Mouse (Mus musculus) megakaryocyte progenitor cell, adult 5-6 weeks (primary cell): ENCODE data around the gene Wrap73. TPM values are rescaled to one million over a fixed set of nuclear protein-coding genes. Genes with fewer than 3 reads are reported as not detected.

Experiments
- ATAC-seq: replicated peaks from 2 replicates; pipeline ENCODE4 v1.8.0; 2016; ENCODE audit warnings: mild to moderate bottlenecking, moderate TSS enrichment, inconsistent platforms; ENCODE audit not compliant: poor library complexity
- total RNA-seq, 2 experiments: library from RNA; stranded (forward) in 1 of 2; stranded (reverse) in 1 of 2; fragments of 157-497, 149-512 nt in 1 of 2; fragments of 200-1000 nt in 1 of 2; gene quantifications; 2 replicates each; pipeline versions ENCODE4 v1.2.3 to v1.2.4; 2015 to 2017

The Wrap73 gene
- total RNA-seq (2015) (9.9 and 11.9 TPM in 2 replicates), total RNA-seq (2017) (9.1 and 13.0 TPM in 2 replicates)

- ATAC-seq = peak; percentile 97
Measured at GRCm38 (mm10) chr4:154142211-154143040, at the start of gene Wrap73. Gene Wrap73 (plus strand): TSS chr4:154142372.

GRCm38 (mm10) chr4:154093210-154093609 is 49.0 kb upstream of the Wrap73 start:
- peak; percentile 83 for ATAC-seq

GRCm38 (mm10) chr4:154096111-154096510 is 46.1 kb upstream of the Wrap73 start:
- no peak for ATAC-seq

GRCm38 (mm10) chr4:154099361-154099760 is 42.8 kb upstream of the Wrap73 start:
- ATAC-seq = no peak

- no peak for ATAC-seq
Measured at GRCm38 (mm10) chr4:154103386-154103785, 38.8 kb upstream of the Wrap73 start.

- no peak for ATAC-seq
Measured at GRCm38 (mm10) chr4:154103912-154104311, 38.3 kb upstream of the Wrap73 start.

GRCm38 (mm10) chr4:154105381-154106001 is 36.7 kb upstream of the Wrap73 start:
- ATAC-seq = peak; percentile 87

GRCm38 (mm10) chr4:154106497-154107061 is 35.6 kb upstream of the Wrap73 start:
- ATAC-seq = no peak

- no peak for ATAC-seq
Measured at GRCm38 (mm10) chr4:154109216-154109849, 32.8 kb upstream of the Wrap73 start.

GRCm38 (mm10) chr4:154109850-154110243 is 32.3 kb upstream of the Wrap73 start:
- ATAC-seq = no peak

- no peak for ATAC-seq
Measured at GRCm38 (mm10) chr4:154116421-154116820, 25.8 kb upstream of the Wrap73 start.

GRCm38 (mm10) chr4:154118782-154119181 is 23.4 kb upstream of the Wrap73 start:
- ATAC-seq = peak; percentile 51

- no peak for ATAC-seq
Measured at GRCm38 (mm10) chr4:154119208-154119607, 23.0 kb upstream of the Wrap73 start.

- ATAC-seq = peak; percentile 79
Measured at GRCm38 (mm10) chr4:154121800-154122199, 20.4 kb upstream of the Wrap73 start.

- no peak for ATAC-seq
Measured at GRCm38 (mm10) chr4:154122374-154122773, 19.8 kb upstream of the Wrap73 start.

GRCm38 (mm10) chr4:154123553-154123952 is 18.6 kb upstream of the Wrap73 start:
- no peak for ATAC-seq

- ATAC-seq = no peak
Measured at GRCm38 (mm10) chr4:154125202-154125601, 17.0 kb upstream of the Wrap73 start.

GRCm38 (mm10) chr4:154127273-154127672 is 14.9 kb upstream of the Wrap73 start:
- no peak for ATAC-seq

GRCm38 (mm10) chr4:154129950-154130349 is 12.2 kb upstream of the Wrap73 start:
- ATAC-seq = no peak

GRCm38 (mm10) chr4:154131894-154132293 is 10.3 kb upstream of the Wrap73 start:
- no peak for ATAC-seq

- ATAC-seq = no peak
Measured at GRCm38 (mm10) chr4:154134803-154135202, 7.4 kb upstream of the Wrap73 start.
